ENCODE assay signal across 9 mouse cellular contexts in genomic region chr4:49843787-49844186, GRCm38 (mm10). TPM values are rescaled to one million over a fixed set of nuclear protein-coding genes. Genes with fewer than 3 reads are reported as not detected.
A peak's percentile ranks its signal among the peaks of the same experiment; 100 is the strongest.
DNase-seq lines count a peak whose midpoint lies in the region; ATAC-seq and TF ChIP-seq lines count a peak whose summit lies in the region.
"Had no signal": no experiment of that assay in that cellular context is flagged by ENCODE, and none has a peak within 500 bp of the region (broad histone marks: within the 10 kb centered on the region; RNA-seq: fewer than 3 reads in every experiment).

No protein-coding gene starts in this region.

- TF ChIP-seq EP300 in heart, adult 2 months (IDR thresholded peaks at IDR 0.05; ENCODE audit: insufficient read depth, low read depth, low read length) = no peak

- DNase-seq in heart, adult 8-10 months (ENCODE audit: low spot score) = no peak
- DNase-seq in ES-E14 (ENCODE audit: low read depth, low spot score) = peak; percentile 51
- peak; percentile 68 for DNase-seq in limb, embryonic 14.5 days (ENCODE audit: low spot score)
- DNase-seq in layer of hippocampus, adult 9-10 months (ENCODE audit: low spot score) = no peak
- no peak for DNase-seq in T-cell, adult 2 months (ENCODE audit: low spot score)
- DNase-seq in heart, adult 2 months = no peak

- no peaks in the 10 kb centered on the region for H3K9me3 ChIP-seq in heart, embryonic 15.5 days (replicated peaks)
- no peaks in the 10 kb centered on the region for H3K9me3 ChIP-seq in ES-E14 (ENCODE audit: control insufficient read depth, insufficient read depth, low read depth, low read length)
- H3K9me3 ChIP-seq in embryonic facial prominence, embryonic 12.5 days = no peaks in the 10 kb centered on the region
- H3K9me3 ChIP-seq in limb, embryonic 14.5 days (ENCODE audit: control insufficient read depth, low read length) = no peaks in the 10 kb centered on the region
- H3K9me3 ChIP-seq: lung, embryonic 15.5 days had no signal

- TF ChIP-seq CTCF in heart, adult 2 months (IDR thresholded peaks at IDR 0.05) = no peak

- ATAC-seq in heart, embryonic 15.5 days (replicated peaks; ENCODE audit: insufficient number of reproducible peaks, insufficient read depth, low FRiP score, low read depth) = no peak
- ATAC-seq in embryonic facial prominence, embryonic 12.5 days (ENCODE audit: insufficient number of reproducible peaks, insufficient read depth, low FRiP score, low TSS enrichment) = no peak
- no peak for ATAC-seq in limb, embryonic 14.5 days (ENCODE audit: low FRiP score, low read depth)

- H3K4me1 ChIP-seq in heart, embryonic 15.5 days (replicated peaks) = peaks cover 14% of the 10 kb centered on the region
- peaks cover 0 to 3% of the 10 kb centered on the region in 2 experiments; a peak in 1 of 4 replicates for H3K4me1 ChIP-seq in ES-E14 (ENCODE audit: control insufficient read depth in 2 of 2, insufficient read depth in 2 of 2, low read length in 2 of 2, poor library complexity in 1 of 2)
- peaks cover 15% of the 10 kb centered on the region; the same call in 1 of the 2 replicates for H3K4me1 ChIP-seq in embryonic facial prominence, embryonic 12.5 days
- peaks cover 12% of the 10 kb centered on the region for H3K4me1 ChIP-seq in limb, embryonic 14.5 days (ENCODE audit: control insufficient read depth, insufficient read depth, low read length)
- H3K4me1 ChIP-seq in heart, adult 2 months (ENCODE audit: control insufficient read depth, insufficient read depth, low read length) = no peaks in the 10 kb centered on the region

- H3K4me3 ChIP-seq in heart, embryonic 15.5 days = no peak overlapping the region
- H3K4me3 ChIP-seq in ES-E14 (ENCODE audit: insufficient read depth in 1 of 2, low read depth in 1 of 2, low read length in 2 of 2, poor library complexity in 1 of 2, severe bottlenecking in 1 of 2) = no peak overlapping the region
- peak overlapping the region; percentile 57 for H3K4me3 ChIP-seq in embryonic facial prominence, embryonic 12.5 days
- peak overlapping the region; percentile 57 for H3K4me3 ChIP-seq in limb, embryonic 14.5 days (replicated peaks; ENCODE audit: low read length)
- H3K4me3 ChIP-seq in heart, adult 2 months = no peak overlapping the region

- WGBS in heart, embryonic 15.5 days = 18% methylated on average over 6 of the region's 6 CpGs
- 18% methylated on average over 6 of the region's 6 CpGs for WGBS in embryonic facial prominence, embryonic 12.5 days
- 18% methylated on average over 6 of the region's 6 CpGs for WGBS in limb, embryonic 14.5 days
- WGBS in heart, adult 2 months = 17% methylated on average over 6 of the region's 6 CpGs

- in situ Hi-C loops in ES-E14 (cut with MboI; ENCODE audit: low sequenced_read_pairs in 2 of 2, unreplicated experiment in 2 of 2) = no loop called here

- H3K9ac ChIP-seq in heart, embryonic 15.5 days = no peak overlapping the region
- H3K9ac ChIP-seq in ES-E14 (ENCODE audit: insufficient read depth, low read depth, low read length, poor library complexity, severe bottlenecking) = no peak overlapping the region
- no peak overlapping the region for H3K9ac ChIP-seq in embryonic facial prominence, embryonic 12.5 days
- no peak overlapping the region for H3K9ac ChIP-seq in limb, embryonic 14.5 days (ENCODE audit: low read depth, low read length, severe bottlenecking)
- no peak overlapping the region for H3K9ac ChIP-seq in heart, adult 2 months (ENCODE audit: low read depth, low read length)
- H3K9ac ChIP-seq: lung, embryonic 15.5 days had no signal

- TF ChIP-seq POLR2A in limb, embryonic 14.5 days (IDR thresholded peaks at IDR 0.05; ENCODE audit: borderline replicate concordance, extremely low read depth, insufficient read depth, insufficient read length) = no peak
- no peak for TF ChIP-seq POLR2A in heart, adult 2 months (IDR thresholded peaks at IDR 0.05; ENCODE audit: insufficient read depth, low read depth, low read length)

- no peaks in the 10 kb centered on the region for H3K79me2 ChIP-seq in heart, adult 2 months (replicated peaks; ENCODE audit: control insufficient read depth, insufficient read depth, low read length)

- peaks cover 41% of the 10 kb centered on the region for H3K27me3 ChIP-seq in heart, embryonic 15.5 days
- H3K27me3 ChIP-seq in embryonic facial prominence, embryonic 12.5 days = peaks cover 53% of the 10 kb centered on the region
- H3K27me3 ChIP-seq in limb, embryonic 14.5 days (ENCODE audit: control insufficient read depth, insufficient read depth, low read length) = peaks cover 26% of the 10 kb centered on the region
- H3K27me3 ChIP-seq in heart, adult 2 months (ENCODE audit: control insufficient read depth, insufficient read depth, low read length) = peaks cover 6% of the 10 kb centered on the region

- H3K36me3 ChIP-seq in heart, embryonic 15.5 days = no peaks in the 10 kb centered on the region
- H3K36me3 ChIP-seq in ES-E14 (ENCODE audit: control insufficient read depth, insufficient read depth, low read length, poor library complexity, severe bottlenecking) = no peaks in the 10 kb centered on the region
- H3K36me3 ChIP-seq in embryonic facial prominence, embryonic 12.5 days = no peaks in the 10 kb centered on the region
- no peaks in the 10 kb centered on the region for H3K36me3 ChIP-seq in limb, embryonic 14.5 days (ENCODE audit: control insufficient read depth, insufficient read depth, low read length)
- no peaks in the 10 kb centered on the region for H3K36me3 ChIP-seq in heart, adult 2 months (ENCODE audit: control insufficient read depth, insufficient read depth, low read length)
- H3K36me3 ChIP-seq: lung, embryonic 15.5 days had no signal

- intact Hi-C loops in heart, adult 2 months (cut with DNase I) = no loop called here

- H3K27ac ChIP-seq in heart, embryonic 15.5 days = no peak overlapping the region
- no peak overlapping the region for H3K27ac ChIP-seq in ES-E14 (ENCODE audit: insufficient read depth, low read depth, low read length, poor library complexity, severe bottlenecking)
- H3K27ac ChIP-seq in embryonic facial prominence, embryonic 12.5 days = no peak overlapping the region
- H3K27ac ChIP-seq in limb, embryonic 14.5 days (replicated peaks; ENCODE audit: low read depth, low read length) = no peak overlapping the region
- no peak overlapping the region for H3K27ac ChIP-seq in heart, adult 2 months
- H3K27ac ChIP-seq: lung, embryonic 15.5 days had no signal

- peak overlapping the region; percentile 89; the same call in 1 of the 2 replicates for H3K4me2 ChIP-seq in heart, embryonic 15.5 days
- peak overlapping the region; percentile 96 for H3K4me2 ChIP-seq in embryonic facial prominence, embryonic 12.5 days (replicated peaks)
- H3K4me2 ChIP-seq in limb, embryonic 14.5 days (replicated peaks; ENCODE audit: low read depth, low read length, severe bottlenecking) = peak overlapping the region; percentile 93

TF ChIP-seq in ES-E14, 5 proteins besides CTCF, POLR2A, EP300 and RAD21:
- TF ChIP-seq HCFC1 (IDR thresholded peaks at IDR 0.05; ENCODE audit: borderline replicate concordance, insufficient read depth, low read length) (no peak), CHD2 (IDR thresholded peaks at IDR 0.05; ENCODE audit: low read depth, low read length) (no peak), ZC3H11A (IDR thresholded peaks at IDR 0.05; ENCODE audit: borderline replicate concordance, low read depth, low read length) (no peak), ZNF384 (IDR thresholded peaks at IDR 0.05; ENCODE audit: low read depth, low read length) (no peak), MAFK (IDR thresholded peaks at IDR 0.05; ENCODE audit: insufficient read depth, low read depth, low read length) (no peak)

RNA-seq across cellular contexts. Expression of gene Grin3a, which starts 1.8 kb away (rescaled TPM):
- 0.47 and 0.87 TPM in 2 replicates for polyA plus RNA-seq in heart, embryonic 15.5 days (2015; fragmentation: Nextera tagmentation; extraction: Ambion mirVana)
- under 1 TPM; 0.03 to 0.22 (median 0.14) TPM for total RNA-seq in heart, adult 8-10 months (2022)
- 0.11 and 0.18 TPM in 2 replicates for total RNA-seq in ES-E14 (2012; rRNA removed)
- 2.5 TPM in 2 replicates for polyA plus RNA-seq in embryonic facial prominence, embryonic 12.5 days (2016; fragmentation: Nextera tagmentation; extraction: Ambion mirVana)
- polyA plus RNA-seq in limb, embryonic 14.5 days (2012; rRNA removed) = 4.2 and 5.1 TPM in 2 replicates
- 6.8 and 9.2 TPM in 2 replicates for polyA plus RNA-seq in limb, embryonic 14.5 days (2014; fragmentation: Nextera tagmentation; extraction: Ambion mirVana)
- total RNA-seq in heart, adult 2 months (2021) = under 1 TPM; 0.05 to 0.20 TPM
- 0.14 and 0.23 TPM in 2 replicates for polyA plus RNA-seq in heart, adult 2 months (2012; rRNA removed)

Comparison
In these comparisons a context has a peak if more than half of its experiments do, and no peak if none do; other contexts are left out.
1. H3K4me3 ChIP-seq: peak in embryonic facial prominence, embryonic 12.5 days (single experiment) and limb, embryonic 14.5 days (single experiment); none in heart, embryonic 15.5 days (single experiment), ES-E14 (0 of 2) and heart, adult 2 months (single experiment).
2. DNase-seq: peak in ES-E14 (single experiment) and limb, embryonic 14.5 days (single experiment); none in heart, adult 8-10 months (single experiment), layer of hippocampus, adult 9-10 months (single experiment), T-cell, adult 2 months (single experiment) and heart, adult 2 months (0 of 2).
3. Peak in every context shown above with its lines, with median percentiles within 50 percentile points of each other: H3K4me2 ChIP-seq.